Mouse (Mus musculus): Measurements from ENCODE around the gene Rasgrp2. TPM values are rescaled to one million over a fixed set of nuclear protein-coding genes. Genes with fewer than 3 reads are reported as not detected.

Gene Rasgrp2
- total and polyA plus RNA-seq, 3 experiments, result 176 to 233 TPM; not detected in 1

GRCm38 (mm10) chr19:6363411-6364240 is 35.5 kb upstream of the Rasgrp2 start, which contains the start of gene Sf1 (continued):
- TF ChIP-seq UBTF (IDR thresholded peaks at IDR 0.05; ENCODE audit: borderline replicate concordance, insufficient read depth, low read depth, low read length), result peak; percentile 73; the same call in 1 of the 2 replicates
- TF ChIP-seq NRF1 (IDR thresholded peaks at IDR 0.05; ENCODE audit: insufficient read depth, low read depth, low read length, poor library complexity, severe bottlenecking), result peak; percentile 99
- no peak for TF ChIP-seq E2F4 (IDR thresholded peaks at IDR 0.05; ENCODE audit: borderline replicate concordance, low read depth, low read length)
- TF ChIP-seq CHD1 (IDR thresholded peaks at IDR 0.05; ENCODE audit: low read depth, low read length), result no peak

- Histone ChIP-seq H3K27me3 (ENCODE audit: control insufficient read depth in 1 of 2, insufficient read depth in 2 of 2, low read length in 2 of 2) (no peaks in the 10 kb centered on the region), H3K4me1 (ENCODE audit: control insufficient read depth in 1 of 2, insufficient read depth in 2 of 2, low read length in 2 of 2) (peaks cover 13 to 21% of the 10 kb centered on the region in 2 experiments), H3K79me2 (ENCODE audit: control insufficient read depth, insufficient read depth, low read length, poor library complexity) (peaks cover 37% of the 10 kb centered on the region), H3K9me3 (replicated peaks; ENCODE audit: insufficient read depth, low read length) (no peaks in the 10 kb centered on the region), H3K27ac (ENCODE audit: control insufficient read depth, low read depth, low read length) (peak overlapping the region; percentile 97), H3K4me3 (ENCODE audit: control insufficient read depth in 1 of 2, insufficient read depth in 1 of 2, low read depth in 2 of 2, low read length in 2 of 2) (peak overlapping the region; percentile 86 to 93), H3K36me3 (ENCODE audit: control insufficient read depth in 1 of 2, insufficient read depth in 2 of 2, low read length in 2 of 2) (peaks cover 38 to 51% of the 10 kb centered on the region in 2 experiments), H3K9ac (ENCODE audit: control insufficient read depth, low read depth, low read length, poor library complexity, severe bottlenecking) (peak overlapping the region; percentile 99)
- TF ChIP-seq BHLHE40 (IDR thresholded peaks at IDR 0.05; ENCODE audit: borderline replicate concordance, low read depth, low read length) (no peak), E2F4 (IDR thresholded peaks at IDR 0.05; ENCODE audit: borderline replicate concordance, low read depth, low read length) (peak; percentile 71; the same call in 1 of the 2 replicates), MEF2A (IDR thresholded peaks at IDR 0.05; ENCODE audit: extremely low read depth, insufficient replicate concordance, low read depth, low read length, poor library complexity, severe bottlenecking) (no peak), CTCF (IDR thresholded peaks at IDR 0.05 in 2 of 3, conservative IDR thresholded peaks at IDR 0.05 in 1 of 3; ENCODE audit: control insufficient read depth in 1 of 3, insufficient read depth in 1 of 3, low read depth in 2 of 3, low read length in 3 of 3, poor library complexity in 1 of 3, severe bottlenecking in 1 of 3) (no peak), GATA1 (IDR thresholded peaks at IDR 0.05; ENCODE audit: low read depth, low read length) (no peak), RAD21 (IDR thresholded peaks at IDR 0.05; ENCODE audit: low read depth, low read length) (no peak), ETS1 (IDR thresholded peaks at IDR 0.05; ENCODE audit: low read depth, low read length) (no peak), POLR2A (IDR thresholded peaks at IDR 0.05; ENCODE audit: control insufficient read depth in 1 of 2, insufficient read depth in 1 of 2, low read depth in 1 of 2, low read length in 2 of 2, poor library complexity in 1 of 2) (peak in 1 of 2 experiments; percentile 66; a peak in 1 of 4 replicates), MXI1 (IDR thresholded peaks at IDR 0.05; ENCODE audit: low read depth, low read length) (peak; percentile 47; the same call in 1 of the 2 replicates), MAX (IDR thresholded peaks at IDR 0.05; ENCODE audit: low read length) (peak; percentile 65; the same call in 1 of the 2 replicates), TBP (IDR thresholded peaks at IDR 0.05; ENCODE audit: low read depth, low read length) (peak; percentile 29; the same call in 1 of the 2 replicates), MYB (IDR thresholded peaks at IDR 0.05; ENCODE audit: low read depth, low read length) (no peak), ZKSCAN1 (IDR thresholded peaks at IDR 0.05; ENCODE audit: low read depth, low read length) (no peak), SIN3A (IDR thresholded peaks at IDR 0.05; ENCODE audit: low read length) (0 out of 2 replicates have a peak, but pooled peaks have one; percentile 46), JUND (IDR thresholded peaks at IDR 0.05; ENCODE audit: low read depth, low read length) (no peak), NELFE (IDR thresholded peaks at IDR 0.05; ENCODE audit: low read depth, low read length) (peak; percentile 14; the same call in 1 of the 2 replicates), KAT2A (conservative IDR thresholded peaks at IDR 0.05; ENCODE audit: low read depth, low read length) (no peak), CHD2 (IDR thresholded peaks at IDR 0.05; ENCODE audit: low read length) (no peak), ELF1 (IDR thresholded peaks at IDR 0.05; ENCODE audit: low read depth, low read length) (no peak), NRF1 (IDR thresholded peaks at IDR 0.05; ENCODE audit: insufficient read depth, low read depth, low read length, poor library complexity, severe bottlenecking) (peak; percentile 94), POLR2AphosphoS5 (IDR thresholded peaks at IDR 0.05; ENCODE audit: borderline replicate concordance, low read depth, low read length) (no peak), MAZ (IDR thresholded peaks at IDR 0.05; ENCODE audit: low read depth, low read length) (no peak), HCFC1 (IDR thresholded peaks at IDR 0.05; ENCODE audit: low read depth, low read length) (peak; percentile 52; the same call in 1 of the 2 replicates), USF2 (IDR thresholded peaks at IDR 0.05; ENCODE audit: borderline replicate concordance in 1 of 2, insufficient read depth in 1 of 2, low read depth in 1 of 2, low read length in 2 of 2) (no peak), ZC3H11A (IDR thresholded peaks at IDR 0.05; ENCODE audit: low read depth, low read length) (no peak), MYC (IDR thresholded peaks at IDR 0.05; ENCODE audit: low read depth, low read length) (0 out of 2 replicates have a peak, but pooled peaks have one; percentile 43)
- peak; percentile 91 for DNase-seq (ENCODE audit: low read depth, low spot score)
Measured at GRCm38 (mm10) chr19:6364317-6364725, 34.8 kb upstream of the Rasgrp2 start.
